Mouse (Mus musculus) ovary, adult 18-20 months (tissue): Measurements from ENCODE around the gene Scai.

Experiments used
- DNase-seq: peaks from one replicate; pipeline ENCODE4 v3.0.0; 2022; ENCODE audit warnings: low spot score, mixed read lengths

The Scai gene

DNA sequence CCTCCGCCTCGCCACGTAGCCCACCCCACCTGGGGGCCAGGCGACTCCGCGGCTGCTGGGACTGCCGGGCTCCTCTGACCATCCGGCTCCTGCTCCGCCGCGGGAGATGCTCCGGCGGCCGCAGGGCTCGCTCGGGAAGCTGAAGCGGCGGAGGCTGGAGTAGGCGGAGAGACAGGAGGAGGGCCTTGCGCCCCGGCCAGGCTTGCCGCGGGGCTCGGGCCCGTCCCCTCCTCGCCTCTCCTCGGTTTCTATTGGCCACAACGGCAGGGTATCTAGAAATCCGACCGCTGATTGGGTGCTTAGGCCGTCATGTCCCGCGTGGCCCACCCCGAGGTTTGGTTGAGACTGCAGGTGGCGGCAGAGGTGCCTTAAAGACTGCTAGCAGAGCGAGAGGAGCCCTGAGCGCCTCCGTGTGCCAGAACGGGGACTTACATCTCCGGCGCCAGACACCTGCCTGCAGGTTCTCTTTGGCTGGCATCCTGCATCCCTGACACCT is at the start of gene Scai:
Gene Scai, minus strand, starts transcription at position 174 of the 496 bp plus-strand sequence.
- DNase-seq = peak; percentile 97

DNA sequence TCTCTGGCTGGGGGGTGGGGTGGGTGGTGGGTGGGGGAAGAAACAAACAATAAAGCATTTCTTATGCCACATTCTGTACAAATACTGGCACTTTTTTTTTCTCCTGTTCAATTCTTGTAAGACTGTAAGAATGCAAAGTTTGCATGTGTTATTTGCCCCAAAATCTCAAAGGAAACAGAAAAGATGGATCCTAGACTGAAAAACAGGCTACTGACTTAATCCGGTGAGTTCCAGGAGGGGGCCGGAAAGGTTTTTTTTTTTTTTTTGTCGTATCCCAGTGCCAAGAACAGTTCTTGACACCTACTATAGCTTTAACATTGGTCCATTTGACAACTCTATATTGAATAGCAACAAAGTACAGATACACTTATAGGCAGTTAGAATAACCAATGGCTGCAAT is 36.2 kb upstream of the Scai start:
- no peak for DNase-seq

DNA sequence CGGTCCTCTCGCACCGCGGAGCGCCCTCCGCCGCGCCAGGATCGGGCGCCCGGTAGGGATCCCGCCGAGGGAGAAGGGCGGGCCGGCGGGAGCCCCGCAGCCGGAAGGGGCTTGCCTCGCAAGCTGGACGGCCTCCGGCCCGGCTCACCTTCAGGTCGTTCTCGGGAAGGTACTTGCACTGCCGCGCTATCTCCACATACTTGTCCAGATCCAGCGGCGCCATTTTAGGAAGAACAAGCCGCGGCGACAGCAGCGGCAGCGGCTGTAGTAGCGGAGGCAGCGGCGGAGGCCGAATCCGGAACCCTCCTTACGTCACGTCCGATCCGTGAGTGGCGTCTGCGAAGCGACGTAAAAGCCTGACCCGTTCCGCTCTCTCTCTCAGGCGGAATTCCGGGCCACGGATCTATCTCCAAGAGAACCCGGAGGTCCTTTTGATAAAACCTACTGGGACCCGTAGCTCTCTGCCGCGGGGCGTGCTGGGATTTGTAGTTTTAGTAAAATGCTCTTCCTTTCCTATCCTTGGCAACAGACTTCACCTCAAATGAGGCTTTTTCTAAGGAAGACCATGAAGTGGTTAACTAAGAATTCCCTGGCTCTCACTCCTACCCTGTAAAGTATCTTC is 35.6 kb upstream of the Scai start, which contains the start of gene Ppp6c:
Gene Ppp6c, minus strand, starts transcription at position 433 of the 622 bp plus-strand sequence.
- peak; percentile 91 for DNase-seq

DNA sequence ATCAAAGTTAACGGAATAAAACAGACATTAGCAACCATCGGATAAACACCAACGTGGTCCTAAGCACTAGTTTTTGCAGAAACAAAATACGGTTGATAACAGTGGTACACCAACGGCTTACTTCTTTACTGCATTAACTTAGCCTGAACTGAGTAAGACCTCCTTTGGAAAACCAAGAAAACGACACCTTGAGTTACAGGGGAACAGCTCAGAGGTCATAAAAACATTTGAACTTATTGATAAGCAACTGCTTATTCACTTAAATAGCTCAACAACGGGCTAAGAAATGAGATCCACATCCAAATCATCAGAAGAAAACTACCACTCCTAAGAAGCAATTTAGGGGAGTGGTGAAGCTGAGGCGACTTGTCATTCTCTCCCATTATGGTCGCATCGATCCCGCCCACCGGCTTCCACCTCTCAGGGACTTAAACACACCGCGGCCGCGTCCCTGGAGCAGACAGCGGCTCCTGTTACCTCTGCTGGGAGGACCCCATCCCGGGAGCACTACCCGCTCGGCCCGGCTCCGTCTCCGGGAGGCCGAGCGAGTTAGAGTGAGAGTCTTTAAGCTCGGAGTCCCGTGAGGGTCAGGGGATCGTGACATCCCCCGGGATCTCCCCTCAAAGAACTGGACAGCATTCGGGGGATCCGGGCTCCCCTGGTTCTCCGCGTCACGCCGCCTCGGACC is 34.9 kb upstream of the Scai start:
- DNase-seq = peak; percentile 6

DNA sequence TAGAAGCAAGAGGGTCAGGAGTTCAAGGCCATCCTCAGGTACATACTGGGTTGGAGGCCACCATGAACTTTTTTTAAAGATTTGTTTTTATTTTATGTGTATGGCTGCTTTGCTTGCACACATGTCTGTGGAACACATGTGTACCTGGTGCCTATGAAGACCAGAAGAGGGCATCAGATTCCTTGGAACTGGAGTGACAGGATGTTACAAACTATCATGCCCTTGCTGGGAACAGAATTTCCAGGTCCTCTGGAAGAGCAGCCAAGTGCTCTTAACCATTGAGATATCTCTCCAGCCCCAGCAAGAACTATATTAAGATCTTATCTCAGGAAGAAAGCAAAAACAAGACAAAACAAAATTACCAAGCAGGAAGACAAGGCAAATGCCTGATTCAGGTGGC is 34.1 kb upstream of the Scai start:
- DNase-seq = no peak

DNA sequence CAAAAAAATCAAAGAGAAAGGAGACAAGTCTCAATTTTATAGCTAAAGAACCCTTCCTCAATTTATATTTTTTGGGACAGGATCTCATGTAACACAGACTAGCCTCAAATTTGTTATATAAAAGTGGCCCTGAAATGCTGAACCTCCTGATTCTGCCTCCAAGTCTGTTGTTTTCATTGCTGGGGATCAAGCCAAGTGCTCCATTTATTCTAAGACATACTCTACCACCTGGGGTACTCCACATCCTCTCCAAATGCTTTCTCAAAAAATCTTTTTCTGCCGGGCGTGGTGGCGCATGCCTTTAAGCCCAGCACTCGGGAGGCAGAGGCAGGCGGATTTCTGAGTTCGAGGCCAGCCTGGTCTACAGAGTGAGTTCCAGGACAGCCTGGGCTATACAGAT is 29.5 kb upstream of the Scai start:
- no peak for DNase-seq

DNA sequence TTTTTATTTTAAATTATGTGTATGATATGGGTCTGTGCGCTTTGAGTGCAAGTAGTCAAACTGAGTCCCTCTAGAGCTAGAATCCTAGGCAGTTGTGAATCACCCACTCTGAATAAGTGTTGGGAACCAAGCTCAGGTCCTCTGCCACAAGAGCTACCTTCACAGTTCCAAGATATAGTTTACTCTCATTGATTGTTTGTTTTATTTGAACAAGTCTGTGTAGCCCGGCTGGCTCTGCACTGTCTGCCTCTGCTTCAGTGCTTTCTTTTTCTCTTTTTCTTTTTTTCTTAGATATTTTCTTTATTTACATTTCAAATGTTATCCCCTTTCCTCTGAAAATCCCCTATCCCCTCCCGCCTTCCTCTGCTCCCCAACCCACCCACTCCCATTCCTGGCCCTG is 28.5 kb upstream of the Scai start:
- no peak for DNase-seq

DNA sequence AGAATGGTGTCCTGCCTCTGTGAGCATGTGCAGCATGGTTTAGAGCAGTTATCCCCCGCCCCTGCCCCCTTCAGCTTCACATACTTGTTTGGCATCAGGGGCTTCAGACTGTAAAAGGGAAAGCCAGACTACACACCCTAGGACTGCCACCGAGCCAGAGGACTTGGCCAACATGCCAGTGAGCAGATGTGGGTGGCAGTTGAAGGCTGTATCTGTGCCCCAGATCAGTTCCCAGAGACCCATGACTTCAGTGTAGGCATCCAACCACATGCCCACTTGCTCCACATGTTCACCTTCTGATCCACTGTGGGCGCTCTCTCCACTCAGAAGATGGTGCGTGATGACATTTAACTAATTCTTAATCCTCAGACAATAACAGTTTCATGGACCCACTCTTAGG is 26.6 kb upstream of the Scai start:
- DNase-seq = no peak

DNA sequence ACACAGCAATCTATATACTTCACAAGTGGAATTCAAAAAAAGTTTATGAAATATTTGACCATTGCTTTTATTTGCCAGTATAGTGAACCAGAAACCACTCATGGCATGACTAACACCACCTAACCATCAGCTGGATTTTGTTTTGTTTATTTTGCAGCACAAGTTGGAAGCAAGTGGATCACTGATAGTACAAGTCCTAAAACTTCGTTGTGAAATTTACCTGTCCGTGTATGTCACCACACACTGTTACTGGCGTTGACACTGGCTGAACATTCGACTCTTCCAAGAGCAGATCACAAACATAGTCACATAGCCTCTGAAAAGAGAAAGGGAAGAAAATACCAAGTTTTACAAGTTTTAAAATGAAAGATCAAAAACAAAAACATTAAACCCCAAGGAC is 20.2 kb upstream of the Scai start:
- DNase-seq = no peak

DNA sequence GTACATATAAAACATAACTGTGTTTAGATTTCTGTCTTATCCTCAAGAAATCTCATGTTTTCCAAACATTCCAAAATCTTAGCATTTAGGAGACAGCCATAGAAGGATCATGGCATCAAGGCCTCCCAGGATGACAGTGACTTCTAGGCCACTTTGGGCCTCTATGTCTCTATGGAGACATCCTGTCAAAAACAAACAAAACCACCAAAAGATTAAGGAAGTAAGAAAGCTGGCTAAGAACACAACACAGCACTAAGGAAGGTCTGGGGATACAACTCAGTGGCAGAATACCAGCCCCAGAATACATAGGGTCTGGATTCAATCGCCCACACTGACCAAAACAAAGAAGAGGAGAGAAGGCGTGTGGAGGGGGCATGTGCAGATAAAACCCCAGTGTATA is 12.8 kb upstream of the Scai start:
- no peak for DNase-seq

DNA sequence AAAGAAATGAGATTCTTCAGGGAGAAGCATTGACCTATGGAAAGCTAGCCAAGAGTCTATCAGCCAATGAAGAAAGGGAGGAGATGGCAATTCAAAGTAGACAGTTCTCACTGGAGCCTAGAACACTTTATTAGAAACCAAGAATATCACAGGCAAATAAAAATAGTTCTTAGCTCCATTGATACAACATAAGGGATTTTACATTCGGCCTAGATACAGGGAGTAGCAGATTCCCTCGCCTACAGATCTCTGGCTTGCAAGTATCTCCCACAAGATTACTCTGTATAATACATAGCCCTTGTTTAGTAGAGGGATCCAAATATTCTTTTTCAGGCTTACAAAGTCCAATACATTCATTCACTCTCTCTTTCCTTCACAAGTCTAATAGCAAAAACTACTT is 4.3 kb upstream of the Scai start:
- DNase-seq = no peak

DNA sequence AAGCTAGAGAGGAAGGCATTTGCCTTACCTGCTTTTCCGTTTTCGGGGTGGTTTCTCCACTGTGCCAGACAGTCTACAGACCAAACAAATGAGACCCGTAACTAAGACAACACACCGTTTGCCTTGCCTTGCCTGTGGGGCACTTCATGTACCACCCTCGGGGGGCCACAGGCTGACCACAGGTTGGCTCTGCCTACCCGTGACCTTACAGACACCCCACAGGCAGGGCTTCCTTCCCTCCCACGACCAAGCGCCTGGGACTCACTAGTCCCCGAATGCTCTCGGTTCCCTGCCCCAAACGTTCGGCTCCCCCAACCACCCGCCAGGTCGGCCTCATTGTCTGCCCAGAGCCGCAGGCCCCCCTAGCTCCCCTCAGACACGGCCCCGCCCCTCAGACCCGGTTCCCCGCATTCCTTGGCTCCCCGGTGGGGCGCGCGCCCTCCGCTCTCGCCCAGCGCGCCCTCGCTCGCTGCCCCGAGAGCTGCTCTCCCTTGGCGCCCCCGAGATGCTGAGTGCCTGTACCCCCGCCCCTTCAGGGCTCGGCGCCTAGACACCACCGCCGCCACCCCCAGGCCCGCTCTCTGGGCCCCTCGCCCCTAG is 473 bp downstream of the Scai start:
- no peak for DNase-seq

DNA sequence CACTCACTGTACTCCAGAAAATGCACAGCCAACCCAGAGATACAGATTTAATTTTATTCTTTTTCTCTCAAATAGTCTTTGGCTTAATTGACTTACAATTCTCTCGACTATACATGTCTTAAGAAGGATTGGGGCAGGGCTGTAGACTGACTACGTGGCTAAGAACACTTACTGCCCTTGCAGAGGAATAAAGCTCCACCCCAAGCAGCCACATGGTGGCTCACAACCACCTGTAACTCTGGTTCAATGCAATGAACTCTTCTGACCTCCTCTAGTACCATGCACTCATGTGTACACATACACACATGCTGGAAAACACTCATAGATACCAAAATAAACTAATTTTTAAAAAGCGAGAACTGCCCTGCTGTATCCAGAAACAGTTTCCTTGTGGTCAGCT is 4.6 kb downstream of the Scai start:
- DNase-seq = no peak

DNA sequence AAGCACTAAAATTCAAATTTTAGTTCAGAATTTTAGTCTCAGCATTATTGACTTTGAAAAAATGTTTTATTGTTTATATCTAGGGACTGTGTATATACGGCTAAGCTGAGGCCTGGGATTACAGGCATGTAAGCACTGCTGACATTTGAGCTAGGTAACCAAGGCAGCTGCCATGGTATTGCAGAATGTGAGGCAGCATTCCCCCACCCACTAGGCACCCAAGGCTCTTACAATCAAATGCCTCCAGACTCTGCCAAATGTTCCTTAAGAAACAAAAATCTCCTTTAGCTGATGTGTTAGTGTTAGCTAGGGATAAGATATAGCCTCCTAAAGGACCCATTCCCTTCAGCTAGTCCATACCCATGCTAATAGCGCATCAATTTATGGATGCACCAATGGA is 6.9 kb downstream of the Scai start:
- no peak for DNase-seq

DNA sequence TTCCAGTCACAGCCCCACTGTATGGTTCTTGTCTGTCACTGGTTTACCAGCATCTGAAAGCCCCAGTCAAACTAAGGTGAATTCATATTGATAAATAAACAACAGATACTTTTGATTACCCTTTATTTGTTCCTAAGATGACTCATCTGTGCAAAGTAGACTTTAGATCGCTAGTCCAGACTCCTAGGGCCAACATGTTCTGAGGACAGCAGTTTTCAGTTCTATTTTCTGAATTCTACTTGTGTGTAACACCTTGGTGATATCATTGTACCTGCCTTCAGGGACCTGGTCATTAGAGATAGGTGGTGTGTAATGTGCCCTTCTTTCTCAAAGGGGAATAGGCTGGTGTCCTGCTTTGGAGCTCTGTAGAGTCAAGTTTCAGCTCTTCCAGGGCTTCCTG is 29.5 kb downstream of the Scai start:
- no peak for DNase-seq

DNA sequence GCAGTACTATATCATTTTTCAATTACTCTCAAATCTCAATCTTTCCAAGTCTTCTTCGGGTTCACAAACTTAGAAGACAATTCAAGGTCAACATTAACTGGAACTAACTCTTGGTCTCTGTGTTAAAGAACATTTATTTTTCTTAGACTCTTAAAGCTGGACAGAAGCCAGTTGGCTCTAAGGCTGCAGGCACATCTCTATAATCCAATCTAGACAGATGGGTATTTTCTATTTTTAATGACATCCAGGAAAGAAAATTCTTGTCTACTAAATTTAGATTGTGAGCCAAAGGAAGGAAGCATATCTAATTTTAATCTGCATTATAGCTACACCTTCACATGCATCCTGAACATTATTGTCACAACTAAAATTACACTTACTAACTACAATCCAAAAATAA is 32.6 kb downstream of the Scai start:
- DNase-seq = no peak

DNA sequence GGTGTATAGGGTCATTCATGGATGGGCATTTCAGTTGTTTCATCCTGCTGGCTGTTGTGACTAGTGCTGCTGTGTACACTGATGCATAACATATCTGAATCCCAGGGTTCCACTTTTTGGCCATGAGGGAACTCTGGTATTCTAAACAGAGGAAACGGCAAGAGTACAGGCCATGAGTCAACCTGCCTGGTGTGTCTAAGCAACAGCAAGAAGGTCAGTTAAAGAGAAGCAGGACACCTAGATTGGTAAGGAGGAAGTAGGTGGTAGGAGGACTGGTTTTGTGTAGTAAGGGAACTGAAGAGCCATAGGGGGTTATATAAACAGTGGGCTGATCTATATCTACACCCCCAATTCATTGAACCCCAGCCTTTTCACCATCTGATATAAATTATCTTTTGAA is 33.7 kb downstream of the Scai start:
- DNase-seq = no peak

DNA sequence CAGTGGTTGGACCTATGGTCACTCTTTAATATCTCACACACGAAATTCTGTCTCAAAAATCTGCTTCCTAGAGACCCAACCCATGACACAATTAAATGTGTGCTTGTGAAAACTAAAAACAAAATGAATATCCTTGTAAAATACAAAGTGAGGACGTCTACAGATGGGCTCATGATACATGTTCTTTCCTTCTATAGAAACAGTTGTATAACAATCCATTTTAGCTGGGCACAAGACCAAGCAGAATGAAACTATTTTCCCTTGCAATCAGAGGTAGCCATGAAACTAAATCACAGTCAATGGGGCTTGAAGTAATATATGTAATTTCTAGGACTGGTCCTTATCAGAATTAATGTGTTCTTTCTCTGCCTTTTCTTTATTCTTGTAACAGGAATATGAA is 39.6 kb downstream of the Scai start:
- no peak for DNase-seq

DNA sequence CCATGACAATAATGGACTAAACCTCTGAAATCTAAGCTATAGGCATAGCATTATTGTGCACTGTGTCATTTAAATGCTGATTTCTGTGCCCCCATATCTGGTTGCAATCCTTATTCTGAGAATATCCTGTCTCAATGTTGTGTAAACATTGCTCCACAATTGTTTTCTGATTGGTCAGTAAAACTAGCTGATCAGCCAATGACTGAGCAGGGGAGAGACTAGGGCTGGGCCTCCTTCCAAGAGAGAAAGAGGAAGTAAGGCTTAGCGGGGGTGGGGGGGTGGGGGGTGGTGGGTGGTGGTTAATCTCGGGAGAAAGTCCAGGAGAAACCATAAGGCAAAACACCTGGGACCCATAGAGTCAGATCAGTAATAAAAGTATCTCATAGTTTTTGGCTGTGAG is 42.5 kb downstream of the Scai start:
- DNase-seq = no peak

DNA sequence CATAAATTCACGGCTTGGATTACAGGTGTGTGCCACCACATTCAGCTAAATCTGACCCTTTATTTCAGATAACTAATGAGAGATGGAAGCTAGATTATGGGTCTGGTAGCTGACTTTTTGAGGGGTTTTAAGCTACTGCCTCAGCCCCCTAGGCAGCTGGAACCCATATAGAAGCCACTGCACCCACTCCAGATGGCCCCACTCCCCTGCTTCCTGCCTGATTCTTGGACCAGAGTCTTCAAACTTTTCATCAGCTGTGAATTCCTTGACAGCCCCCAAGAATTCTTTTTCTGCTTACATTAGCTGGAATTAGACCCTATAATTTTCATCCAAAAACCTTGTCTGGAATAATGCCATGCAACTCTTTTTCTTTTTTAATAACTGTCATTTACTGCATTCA is 44.1 kb downstream of the Scai start:
- DNase-seq = no peak

DNA sequence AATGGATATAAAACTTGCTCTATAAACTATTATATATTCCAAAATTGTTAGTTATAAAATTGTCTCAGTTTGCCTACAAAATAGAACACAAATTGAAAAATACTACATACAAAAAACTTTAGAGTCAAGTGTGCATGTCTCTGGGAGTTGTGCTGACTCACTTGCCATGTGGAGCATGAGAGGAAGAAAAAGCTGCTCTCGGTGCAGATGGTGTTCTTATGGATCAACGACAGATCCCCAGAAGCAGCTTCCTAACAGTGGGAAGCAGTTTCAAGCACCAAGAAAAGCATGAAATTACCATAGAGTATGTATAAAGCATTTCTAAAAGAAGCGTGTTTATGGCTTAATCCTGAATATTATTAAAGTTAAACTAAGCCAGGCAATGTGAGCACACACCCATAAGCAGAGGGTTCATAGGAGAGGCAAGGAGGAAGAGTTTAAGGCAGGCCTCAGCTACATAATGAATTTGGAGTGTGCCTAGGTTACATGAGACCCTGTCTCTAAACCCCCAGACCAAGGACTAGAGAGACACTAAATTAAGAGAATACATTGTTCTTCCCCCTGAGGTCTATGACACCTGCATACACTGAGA is 48.1 kb downstream of the Scai start:
- no peak for DNase-seq

DNA sequence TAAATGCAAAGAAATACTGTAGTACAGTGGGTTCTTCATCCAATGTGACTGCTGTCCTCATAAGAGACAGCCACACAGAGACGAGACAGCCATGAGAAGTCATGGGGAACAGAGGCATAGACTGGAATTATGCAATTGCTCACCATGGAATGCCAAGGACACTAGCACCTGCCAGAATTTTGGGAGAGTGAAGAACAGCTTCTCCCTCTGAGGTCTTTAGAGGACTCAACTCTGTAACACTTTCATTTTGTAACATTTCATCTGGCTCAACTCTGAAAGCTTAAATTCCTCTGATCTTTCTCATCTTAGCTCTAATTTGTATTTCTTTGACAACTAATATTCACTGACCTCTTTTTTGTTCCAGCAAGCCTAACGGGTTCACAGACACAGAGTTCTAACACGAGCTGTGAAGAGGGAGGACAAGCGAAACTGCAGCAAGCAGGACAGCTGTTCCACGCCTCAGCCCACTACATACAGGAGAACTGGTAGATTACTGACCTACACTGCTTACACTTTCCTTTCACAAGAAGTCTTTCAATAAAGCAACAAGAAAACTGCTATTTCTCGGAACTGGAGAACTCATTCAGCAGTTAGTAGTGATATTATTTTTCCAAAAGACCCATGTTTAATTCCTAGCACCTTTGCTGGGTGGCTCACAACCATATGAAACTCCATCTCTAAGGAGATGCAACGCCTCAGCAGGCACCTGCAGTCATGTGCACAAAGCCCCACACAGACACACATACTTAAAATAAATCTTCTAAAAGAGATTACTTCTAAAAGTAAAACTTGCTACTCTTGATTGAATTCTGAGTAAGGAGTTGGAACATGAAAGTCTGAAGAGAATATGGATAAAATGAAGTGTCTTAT is 49.7 kb downstream of the Scai start:
- DNase-seq = no peak
